Mouse (Mus musculus) heart, adult 8-10 months (tissue): Measurements from ENCODE around the gene Cabp1. TPM values are rescaled to one million over a fixed set of nuclear protein-coding genes. Genes with fewer than 3 reads are reported as not detected.
"Not testable (repeated sequence)": the region's sequence is repeated elsewhere in the genome, so short reads cannot be mapped to it uniquely, and the experiment has no call there.

Experiments
- DNase-seq: peaks from one replicate; pipeline ENCODE4 v3.0.0; 2022; ENCODE audit warnings: low spot score
- total RNA-seq, 4 experiments: library from RNA; stranded (reverse); gene quantifications; 2 replicates each; pipeline ENCODE4 v1.2.4; 2022

The Cabp1 gene
- total RNA-seq, 4 experiments from 2014 or later: 1.7 to 2.6 (median 1.9) TPM

- no peak for DNase-seq
These were observed 41.8 kb downstream of the Cabp1 start for GRCm38 (mm10) chr5:115152132-115152956.

- DNase-seq: no peak
These were observed 42.7 kb downstream of the Cabp1 start for GRCm38 (mm10) chr5:115151457-115151856.

- no peak for DNase-seq
These were observed 43.2 kb downstream of the Cabp1 start for GRCm38 (mm10) chr5:115150991-115151390.

- no peak for DNase-seq
These were observed 44.3 kb downstream of the Cabp1 start for GRCm38 (mm10) chr5:115149675-115150459.

- not testable (repeated sequence) for DNase-seq
These were observed 45.3 kb downstream of the Cabp1 start for GRCm38 (mm10) chr5:115148872-115149271.

- DNase-seq: no peak
These were observed 45.8 kb downstream of the Cabp1 start for GRCm38 (mm10) chr5:115148378-115148777.

GRCm38 (mm10) chr5:115147388-115147787 lies 46.8 kb downstream of the Cabp1 start:
- no peak for DNase-seq

GRCm38 (mm10) chr5:115146747-115147130 lies 47.4 kb downstream of the Cabp1 start:
- no peak for DNase-seq

GRCm38 (mm10) chr5:115145976-115146746 lies 48.0 kb downstream of the Cabp1 start:
- DNase-seq: no peak

- DNase-seq: no peak
These were observed 48.8 kb downstream of the Cabp1 start for GRCm38 (mm10) chr5:115145253-115145968.

- DNase-seq: no peak
These were observed 49.7 kb downstream of the Cabp1 start for GRCm38 (mm10) chr5:115144471-115144870.

GRCm38 (mm10) chr5:115143552-115143951 lies 50.6 kb downstream of the Cabp1 start:
- DNase-seq: no peak

- no peak for DNase-seq
These were observed 51.9 kb downstream of the Cabp1 start for GRCm38 (mm10) chr5:115142166-115142697.

GRCm38 (mm10) chr5:115140726-115141125 lies 53.5 kb downstream of the Cabp1 start:
- DNase-seq: no peak

- no peak for DNase-seq
These were observed 55.1 kb downstream of the Cabp1 start for GRCm38 (mm10) chr5:115139124-115139523.

GRCm38 (mm10) chr5:115134234-115135165 lies 59.7 kb downstream of the Cabp1 start, which contains the start of gene Unc119b:
Gene Unc119b (minus strand): TSS chr5:115134975.
- DNase-seq: peak; percentile 84

- DNase-seq: no peak
These were observed 60.7 kb downstream of the Cabp1 start for GRCm38 (mm10) chr5:115133358-115134066.

- no peak for DNase-seq
These were observed 61.7 kb downstream of the Cabp1 start for GRCm38 (mm10) chr5:115132465-115132864.

- no peak for DNase-seq
These were observed 64.9 kb downstream of the Cabp1 start for GRCm38 (mm10) chr5:115129328-115129727.
